Mouse (Mus musculus): Measurements from ENCODE around the gene Miox. TPM values are rescaled to one million over a fixed set of nuclear protein-coding genes. Genes with fewer than 3 reads are reported as not detected.

Gene Miox
- total RNA-seq, 2 experiments from 2014 or later = not detected

DNA sequence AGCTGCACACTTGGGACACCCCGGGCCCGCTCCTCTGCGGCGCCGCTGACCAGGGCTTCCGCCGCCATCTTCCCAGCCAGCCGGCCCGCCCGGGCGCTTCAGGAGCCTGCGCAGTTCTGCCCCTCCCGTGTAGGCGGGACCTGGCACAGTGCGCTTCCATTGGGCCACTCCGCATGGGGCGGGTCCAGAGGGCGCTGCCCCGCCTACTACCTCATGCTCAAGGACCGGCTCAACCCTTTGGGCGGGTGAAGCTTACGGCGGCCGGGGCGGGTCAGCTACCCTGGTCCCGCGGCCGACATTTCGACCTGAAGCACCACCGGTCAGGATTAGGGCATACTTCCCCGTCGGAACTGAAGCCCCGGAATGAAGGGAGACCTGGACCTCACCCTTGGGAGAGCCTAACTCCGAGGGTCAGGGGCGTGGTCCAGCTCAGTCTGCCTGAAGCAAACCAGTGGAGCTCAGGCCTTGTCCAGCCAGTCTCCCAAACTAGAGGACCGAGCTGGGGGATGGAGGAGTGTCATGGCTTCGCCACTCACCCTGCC is 18.9 kb upstream of the Miox start, which contains the start of gene Sbf1:
Gene Sbf1 (minus strand): TSS at position 122 of the 542 bp plus-strand sequence.
- peak; percentile 94 to 99 for DNase-seq (ENCODE audit: low spot score in 2 of 2)

DNA sequence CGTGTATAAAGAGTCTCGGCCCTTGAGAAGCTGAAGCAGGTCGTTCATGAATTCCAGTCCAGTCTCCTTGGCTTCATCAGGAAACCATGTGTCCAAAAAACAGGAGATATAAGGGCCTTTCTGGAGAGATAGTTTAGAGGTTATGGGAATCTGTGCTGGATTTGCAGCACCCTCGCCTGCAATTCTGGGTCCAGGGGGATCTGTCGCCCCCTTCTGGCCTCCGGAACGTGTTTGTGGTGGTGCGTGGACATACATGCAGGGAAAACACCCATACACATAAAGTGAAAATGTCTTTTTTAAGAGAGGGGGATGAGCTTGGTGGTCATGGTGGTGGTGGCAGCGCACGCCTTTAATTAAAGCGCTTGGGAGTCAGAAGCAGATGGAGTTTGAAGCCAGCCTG is 18.1 kb upstream of the Miox start:
- no peak for DNase-seq (ENCODE audit: low spot score in 2 of 2)

DNA sequence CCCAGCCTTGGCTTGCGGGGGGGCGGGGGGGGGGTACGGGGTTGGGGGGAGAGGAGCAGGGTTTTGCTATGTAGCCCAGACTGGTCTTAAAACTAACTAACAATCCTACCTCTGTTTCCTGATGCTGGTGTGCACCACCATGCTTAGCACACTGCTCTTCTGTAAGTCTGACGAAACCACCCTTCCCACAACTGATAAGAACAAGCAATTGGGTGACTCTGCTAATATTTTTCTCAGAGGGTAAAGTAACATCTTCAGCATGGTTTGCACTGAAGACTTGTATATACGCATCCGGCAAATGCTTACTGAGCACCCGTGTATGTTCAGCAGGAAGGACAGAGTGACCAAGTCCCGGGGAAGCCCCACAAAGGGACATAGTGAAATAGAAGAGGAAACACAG is 12.9 kb upstream of the Miox start:
- no peak for DNase-seq (ENCODE audit: low spot score in 2 of 2)

DNA sequence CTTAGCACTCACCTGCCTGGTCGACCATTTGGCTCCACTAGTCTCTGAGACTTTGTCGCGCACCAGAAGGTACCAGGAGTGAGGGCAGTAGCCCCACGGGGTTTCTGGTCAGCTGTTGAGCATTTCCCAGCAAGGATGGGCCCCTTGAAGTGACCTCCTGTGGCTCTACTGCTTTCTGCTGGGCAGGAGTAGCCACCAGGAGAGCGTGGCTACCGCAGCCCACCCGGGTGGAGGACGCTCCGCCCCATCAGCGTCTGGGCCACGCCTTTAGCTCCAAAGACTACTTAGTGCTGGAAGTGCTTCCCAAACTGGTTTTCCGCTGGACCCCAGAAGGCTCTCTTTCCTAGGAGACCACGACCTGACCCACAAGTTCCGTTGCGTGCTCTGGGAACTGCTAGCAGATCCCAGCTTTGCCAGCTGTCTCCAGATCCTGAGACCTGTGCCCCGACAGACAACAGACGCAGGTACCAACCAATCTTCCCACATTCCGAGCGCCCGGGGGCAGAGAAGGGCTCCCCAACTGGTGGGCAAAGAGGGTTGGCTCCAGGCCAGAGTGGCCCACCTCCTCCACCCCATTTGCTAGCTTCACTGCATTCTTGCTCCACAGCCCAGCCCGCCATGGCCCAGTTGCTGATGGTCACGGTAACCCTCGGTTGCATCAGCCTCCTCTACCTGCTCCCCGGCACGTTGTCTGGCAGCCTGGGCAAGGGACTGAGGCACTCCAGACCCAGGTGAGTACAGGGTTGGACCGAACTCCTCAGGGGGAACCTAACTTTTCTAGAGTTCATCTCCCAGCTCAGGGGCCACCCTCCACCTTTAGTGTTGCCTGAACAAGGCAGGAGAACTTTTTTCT is 11.3 kb upstream of the Miox start, which contains the start of gene Adm2:
Gene Adm2 (plus strand): TSS at position 51 of the 853 bp plus-strand sequence.
- no peak for DNase-seq (ENCODE audit: low spot score in 2 of 2)

DNA sequence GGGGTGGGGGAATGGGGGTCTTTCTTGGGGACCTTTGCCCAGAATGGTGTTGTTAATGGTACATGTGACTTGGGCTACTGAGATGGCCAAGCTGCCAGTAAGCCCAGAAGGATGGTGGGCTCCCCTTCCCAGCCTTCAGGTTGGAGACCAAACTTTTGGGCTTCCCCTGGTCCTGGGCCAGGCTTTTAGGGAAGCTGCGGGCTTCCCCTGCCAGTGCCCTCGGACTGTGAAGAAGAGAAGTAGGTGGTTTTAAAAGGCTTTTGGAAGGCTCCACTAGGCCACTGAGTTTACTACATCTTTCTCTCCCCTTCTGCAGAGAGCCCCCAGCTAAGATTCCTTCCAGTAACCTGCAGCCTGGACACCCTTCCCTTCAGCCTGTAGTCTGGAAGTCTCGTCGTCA is 10.5 kb upstream of the Miox start:
- no peak for DNase-seq (ENCODE audit: low spot score in 2 of 2)

DNA sequence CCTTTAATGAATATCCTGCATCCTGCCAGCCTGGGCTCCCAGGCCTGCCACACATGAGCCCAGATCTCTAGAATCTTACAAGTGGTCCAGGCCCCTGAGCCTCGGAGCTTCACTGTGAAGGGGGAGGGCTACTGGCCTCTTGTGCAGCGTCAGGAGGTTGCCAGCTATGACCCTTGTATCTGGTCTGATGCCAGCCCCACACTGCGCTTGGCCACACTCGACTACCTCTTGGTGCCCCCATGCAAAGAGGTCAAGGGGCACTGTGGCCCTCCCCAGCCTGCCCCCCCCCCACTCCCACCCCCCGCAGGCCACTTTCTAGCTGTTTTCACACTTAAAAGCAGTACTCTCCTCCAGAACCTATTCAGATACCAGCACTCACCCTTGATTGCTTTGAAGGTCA is 7.8 kb upstream of the Miox start:
- DNase-seq (ENCODE audit: low spot score in 2 of 2) = no peak

DNA sequence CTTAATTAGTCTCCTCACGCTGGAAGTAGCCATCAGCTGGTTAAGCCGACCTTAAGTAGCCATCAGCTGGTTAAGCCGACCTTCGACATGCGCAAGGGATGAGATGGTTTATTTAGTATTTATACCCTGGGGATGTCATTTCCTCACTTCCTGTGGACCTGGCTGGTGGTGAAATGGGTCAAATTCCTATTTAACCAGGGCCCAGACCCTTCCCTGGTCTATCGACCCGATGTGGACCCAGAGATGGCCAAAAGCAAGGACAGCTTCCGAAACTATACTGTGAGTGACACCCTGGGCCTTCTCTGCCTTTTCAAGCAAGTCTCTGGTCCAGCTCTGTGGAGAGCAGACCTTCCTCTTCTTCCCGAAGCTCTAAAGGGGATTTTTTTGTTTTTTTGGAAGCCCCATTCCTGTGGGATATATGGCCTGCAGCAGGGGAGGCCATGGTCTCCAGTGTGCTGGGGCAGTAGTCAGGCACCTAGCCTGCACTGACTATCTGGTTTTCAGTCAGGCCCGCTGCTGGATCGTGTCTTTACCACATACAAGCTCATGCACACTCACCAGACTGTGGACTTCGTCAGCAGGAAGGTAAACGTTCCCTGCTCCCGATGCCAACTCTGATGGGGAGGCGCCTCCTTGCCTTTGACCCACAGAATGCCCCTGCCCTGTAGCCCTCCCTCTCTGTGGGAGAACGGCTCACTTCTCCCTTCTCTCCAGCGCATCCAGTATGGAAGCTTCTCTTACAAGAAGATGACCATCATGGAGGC is 758 bp downstream of the Miox start:
- DNase-seq (ENCODE audit: low spot score in 2 of 2) = no peak

DNA sequence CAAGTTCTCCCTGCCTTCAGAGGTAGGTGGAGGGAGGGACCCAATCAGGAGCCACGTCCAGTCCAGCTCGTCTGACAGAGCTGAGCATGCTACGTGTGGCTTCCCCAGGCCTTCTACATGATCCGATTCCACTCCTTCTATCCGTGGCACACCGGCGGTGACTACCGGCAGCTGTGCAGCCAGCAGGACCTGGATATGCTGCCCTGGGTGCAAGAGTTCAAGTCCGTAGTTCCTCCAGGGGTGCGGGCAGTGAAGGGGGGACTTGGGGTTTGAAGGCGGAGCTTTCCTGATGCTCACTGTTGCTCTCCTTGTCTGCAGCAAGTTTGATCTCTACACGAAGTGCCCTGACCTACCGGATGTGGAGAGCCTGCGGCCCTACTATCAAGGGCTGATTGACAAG is 2.2 kb downstream of the Miox start:
- no peak for DNase-seq (ENCODE audit: low spot score in 2 of 2)

DNA sequence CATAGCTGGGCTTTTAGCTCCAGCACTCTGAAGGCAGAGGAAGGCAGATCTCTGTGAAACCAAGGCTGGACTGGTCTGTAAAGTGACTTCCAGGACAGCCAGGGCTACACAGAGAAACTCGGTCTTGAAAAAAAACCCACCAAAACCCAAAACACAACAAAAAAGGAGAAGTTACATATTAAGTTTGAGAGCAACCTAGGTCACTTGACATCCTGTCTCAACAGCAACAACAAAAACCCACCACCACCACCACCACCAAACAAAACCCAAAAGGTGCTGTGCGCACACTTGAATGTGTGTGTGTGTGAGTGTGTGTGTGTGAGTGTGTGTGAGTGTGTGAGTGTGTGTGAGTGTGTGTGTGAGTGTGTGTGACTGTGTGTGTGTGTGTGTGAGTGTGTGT is 5.5 kb downstream of the Miox start:
- DNase-seq (ENCODE audit: low spot score in 2 of 2) = no peak

DNA sequence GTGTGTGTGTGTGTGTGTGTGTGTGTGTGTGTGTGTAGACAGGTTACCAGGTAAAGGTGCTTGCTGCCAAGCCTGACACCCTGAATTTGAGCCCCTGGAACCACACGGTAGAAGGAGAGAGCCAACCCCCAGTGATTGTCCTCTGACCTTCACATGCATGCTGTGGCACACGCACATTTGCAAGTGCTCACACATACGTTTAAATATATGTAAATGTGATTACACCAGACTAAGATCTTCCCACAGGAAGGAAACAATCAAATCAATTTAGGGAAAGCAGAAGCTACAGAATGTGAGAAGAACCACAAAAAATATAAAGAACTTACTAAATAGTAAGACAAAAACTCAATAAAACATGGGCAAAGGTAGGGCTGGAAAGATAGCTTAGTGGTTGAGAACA is 5.9 kb downstream of the Miox start:
- DNase-seq (ENCODE audit: low spot score in 2 of 2) = no peak

DNA sequence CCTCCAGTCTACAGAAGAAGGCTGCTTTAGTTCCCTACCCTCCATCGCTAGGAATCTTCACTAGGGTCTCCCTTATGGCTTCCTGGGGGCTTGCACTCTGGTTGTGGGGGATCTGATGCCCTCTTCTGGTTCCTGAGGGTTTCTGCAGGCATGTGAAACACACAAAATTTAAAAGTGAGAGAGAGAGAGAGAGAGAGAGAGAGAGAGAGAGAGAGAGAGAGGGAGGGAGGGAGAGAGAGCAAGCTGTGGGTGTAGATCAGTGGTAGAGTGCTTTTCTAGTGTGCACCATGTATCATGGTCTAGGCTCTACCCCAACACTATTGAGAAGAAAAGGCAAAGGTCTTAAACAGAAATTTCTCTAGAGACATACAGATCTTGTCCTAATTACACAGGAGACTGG is 7.5 kb downstream of the Miox start:
- no peak for DNase-seq (ENCODE audit: low spot score in 2 of 2)

DNA sequence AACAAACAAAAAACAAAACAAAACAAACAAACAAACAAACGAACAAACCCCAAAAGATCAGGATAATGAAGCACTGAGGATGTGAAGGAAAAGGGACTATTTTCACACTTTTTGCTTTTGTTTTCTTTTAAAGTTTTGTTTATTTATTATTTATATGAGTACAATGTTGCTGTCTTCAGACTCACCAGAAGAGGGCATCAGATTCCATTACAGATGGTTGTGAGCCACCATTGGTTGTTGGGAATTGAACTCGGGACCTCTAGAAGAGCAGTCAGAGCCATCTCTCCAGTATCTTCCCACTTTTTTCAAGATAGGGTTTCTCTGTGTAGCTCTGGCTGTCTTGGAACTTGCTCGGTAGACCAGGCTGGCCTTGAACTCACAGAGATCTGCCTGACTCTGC is 9.1 kb downstream of the Miox start:
- no peak for DNase-seq (ENCODE audit: low spot score in 2 of 2)

DNA sequence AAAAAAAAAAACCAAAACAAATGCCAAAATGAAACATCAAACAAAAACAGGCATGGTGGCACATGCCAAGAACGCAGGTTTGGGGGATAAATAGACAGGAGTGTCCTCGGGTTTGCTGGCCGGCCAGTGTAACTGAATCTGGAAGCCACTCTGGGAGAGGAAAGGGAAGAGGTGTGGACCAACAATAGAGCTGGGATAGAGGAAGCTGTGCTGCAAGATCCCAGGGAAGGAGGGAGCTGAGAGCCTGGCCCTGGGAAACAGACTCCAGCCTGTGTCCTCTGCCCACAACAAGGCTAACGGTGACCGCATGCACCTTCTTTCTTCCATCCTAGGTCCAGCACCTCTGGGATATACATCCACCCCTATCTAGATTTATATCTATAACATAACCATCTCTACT is 16.2 kb downstream of the Miox start:
- DNase-seq (ENCODE audit: low spot score in 2 of 2) = no peak

DNA sequence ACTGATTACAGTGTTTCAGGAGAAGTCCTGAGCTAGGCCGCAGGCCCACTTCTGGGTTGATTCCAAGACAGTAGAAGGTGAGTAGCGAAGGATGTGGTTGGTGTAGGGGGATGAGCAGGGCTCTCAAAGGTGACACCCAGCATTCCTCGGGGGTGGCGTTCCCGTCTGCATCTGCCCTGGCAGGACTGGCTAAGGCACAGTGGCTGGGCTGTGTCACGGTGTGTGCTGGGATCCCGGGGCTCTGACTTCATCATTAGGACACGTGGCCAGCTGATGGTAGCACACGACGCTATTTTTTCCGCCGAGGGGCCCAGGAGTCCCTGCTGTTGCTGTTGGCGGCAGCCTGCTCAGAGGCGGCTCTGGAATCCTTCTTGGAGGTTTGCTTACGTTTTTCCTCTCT is 17.1 kb downstream of the Miox start:
- no peak for DNase-seq (ENCODE audit: low spot score in 2 of 2)

DNA sequence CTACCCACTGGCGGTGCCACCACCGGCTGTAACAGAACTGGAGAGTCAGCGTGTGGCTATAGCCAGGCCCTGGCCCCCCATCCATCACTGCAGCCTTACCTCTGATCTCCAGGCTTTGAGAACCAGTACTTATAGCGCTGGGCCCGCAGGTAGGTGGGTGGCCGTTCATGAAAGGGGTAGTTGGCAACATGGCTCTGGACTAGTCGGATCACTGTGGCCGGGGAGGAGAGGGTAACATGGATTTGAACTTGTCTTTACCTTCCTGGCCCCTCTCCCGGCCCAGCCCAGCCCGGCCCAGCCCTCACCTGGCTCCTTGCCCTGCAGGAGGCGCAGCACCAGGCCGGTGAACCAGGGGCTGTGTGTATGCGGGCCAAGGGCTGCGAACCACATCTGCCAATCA is 17.9 kb downstream of the Miox start:
- no peak for DNase-seq (ENCODE audit: low spot score in 2 of 2)

DNA sequence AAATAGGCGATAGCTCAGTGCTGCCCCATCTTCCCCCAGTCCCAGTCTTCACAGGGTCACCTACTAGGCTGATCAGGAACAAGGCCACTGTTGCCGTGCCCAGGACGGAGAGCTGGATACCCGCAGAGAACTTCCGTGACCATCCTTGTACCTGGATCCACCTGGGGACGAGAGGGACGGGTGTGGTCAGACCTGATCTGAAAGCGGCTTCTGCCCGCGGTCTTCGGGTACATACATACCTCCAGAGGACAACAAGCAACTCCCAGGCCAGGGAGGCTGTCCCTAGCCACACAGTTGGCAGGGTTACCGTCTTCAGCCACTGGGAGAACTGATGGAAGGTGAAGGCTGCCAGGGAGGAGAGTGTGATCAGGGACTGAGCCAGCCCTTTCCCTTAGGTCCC is 18.6 kb downstream of the Miox start:
- no peak for DNase-seq (ENCODE audit: low spot score in 2 of 2)

DNA sequence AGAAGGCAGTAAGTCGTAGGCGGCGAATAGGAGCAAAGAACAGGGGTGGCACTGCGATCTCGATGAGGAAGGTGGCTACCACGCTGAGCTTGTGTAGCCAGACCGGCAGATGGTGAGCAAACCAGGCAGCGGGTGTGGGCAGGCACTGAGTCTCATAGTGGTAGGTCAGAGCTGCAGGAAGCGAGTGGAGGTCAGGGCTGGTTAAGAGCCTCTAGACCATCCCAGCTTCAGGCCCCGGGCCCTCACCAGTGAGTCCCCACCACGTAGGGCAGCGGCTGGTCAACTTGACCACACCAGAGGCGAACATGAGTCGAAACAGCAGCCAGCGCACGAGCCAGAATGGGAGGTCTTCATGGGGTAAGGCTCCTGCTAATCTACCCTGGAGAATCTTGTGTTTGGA is 19.6 kb downstream of the Miox start:
- no peak for DNase-seq (ENCODE audit: low spot score in 2 of 2)

DNA sequence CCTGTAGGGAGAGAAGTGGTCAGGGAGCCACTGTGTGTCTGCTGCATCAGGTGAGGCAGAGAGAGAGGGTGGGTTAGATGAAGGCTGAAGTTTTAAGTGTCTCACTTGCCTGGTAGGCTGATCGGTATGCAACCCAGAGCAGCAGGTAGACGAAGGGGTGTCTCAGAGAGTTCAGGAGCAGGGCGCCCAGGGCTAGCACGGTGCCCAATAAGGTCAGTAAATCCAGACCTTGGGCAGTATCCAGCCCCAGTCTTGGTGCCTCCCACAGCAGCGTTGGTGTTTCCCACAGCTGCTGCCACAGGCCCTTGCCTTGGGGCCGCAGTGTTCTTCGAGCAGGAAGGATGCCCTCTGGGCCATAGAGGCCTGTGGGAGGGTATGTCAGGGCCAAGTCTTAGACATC is 20.3 kb downstream of the Miox start:
- DNase-seq (ENCODE audit: low spot score in 2 of 2) = no peak

DNA sequence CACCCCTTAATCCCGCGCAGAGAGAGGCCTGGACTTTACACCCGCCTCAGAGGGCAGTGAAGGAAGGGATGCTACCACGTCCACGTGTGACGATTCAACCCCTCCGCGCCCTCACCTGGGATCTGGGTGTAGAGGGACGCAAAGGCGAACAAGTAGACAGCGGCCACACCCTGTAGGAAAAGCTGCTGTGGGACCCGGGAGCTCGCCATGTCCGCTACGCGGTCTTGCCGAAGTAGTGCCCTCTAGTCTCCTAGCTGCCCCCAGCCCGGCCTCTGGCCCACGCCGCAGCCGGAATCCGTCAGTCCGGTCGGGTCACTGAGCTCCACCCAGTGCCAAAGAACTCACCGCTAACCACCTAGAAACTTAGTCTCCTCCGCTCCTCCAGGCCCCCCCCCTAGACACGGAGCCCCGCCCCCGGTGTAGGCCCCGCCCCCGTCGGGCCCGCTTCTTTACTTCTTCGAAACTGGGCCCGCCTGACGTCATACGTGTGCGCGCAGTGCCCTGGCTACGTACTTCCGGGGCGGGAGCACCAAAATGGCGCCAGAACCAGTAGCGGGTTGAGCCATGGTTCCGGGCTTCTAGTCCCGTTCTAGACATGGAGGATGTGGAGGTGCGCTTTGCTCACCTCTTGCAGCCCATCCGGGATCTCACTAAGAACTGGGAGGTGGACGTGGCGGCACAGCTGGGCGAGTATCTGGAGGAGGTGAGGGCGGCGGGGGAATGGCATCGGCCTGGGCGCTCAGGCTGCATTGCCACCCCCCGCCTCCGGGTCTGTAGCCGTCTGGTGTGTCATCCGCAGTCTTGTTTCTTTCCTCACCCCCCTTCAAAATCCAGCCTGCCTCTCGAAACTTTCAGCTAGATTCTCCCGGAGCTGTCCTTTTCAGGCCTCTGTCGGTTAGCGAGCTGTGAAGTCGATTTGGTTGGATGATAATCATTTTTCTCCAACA is 21.3 kb downstream of the Miox start, which contains the start of the genes Lmf2 and Ncaph2:
Gene Lmf2 (minus strand): TSS at position 419 of the 947 bp plus-strand sequence.
Gene Ncaph2 (plus strand): TSS at position 479 of the 947 bp plus-strand sequence.
- peak; percentile 92 to 97 for DNase-seq (ENCODE audit: low spot score in 2 of 2)

DNA sequence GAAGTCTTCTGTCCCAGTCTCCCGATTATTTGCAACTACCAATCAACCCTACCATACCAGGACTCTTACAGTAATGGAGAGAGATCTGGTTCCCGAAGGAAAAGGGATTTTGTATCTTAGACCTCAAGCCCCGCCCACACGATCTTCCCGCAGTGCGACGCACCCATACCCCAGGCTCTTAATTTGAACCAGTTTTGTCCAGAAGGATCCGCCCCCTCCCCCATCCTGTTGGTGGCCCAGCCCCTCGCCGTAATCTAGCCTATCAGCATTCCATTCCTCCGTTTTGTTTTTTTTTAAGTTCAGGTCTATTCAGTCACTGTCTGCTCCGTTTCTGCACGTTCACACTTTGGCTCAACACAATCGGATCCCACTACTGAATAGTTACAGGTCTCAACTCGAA is 22.2 kb downstream of the Miox start:
- peak; percentile 61 to 85 for DNase-seq (ENCODE audit: low spot score in 2 of 2)

DNA sequence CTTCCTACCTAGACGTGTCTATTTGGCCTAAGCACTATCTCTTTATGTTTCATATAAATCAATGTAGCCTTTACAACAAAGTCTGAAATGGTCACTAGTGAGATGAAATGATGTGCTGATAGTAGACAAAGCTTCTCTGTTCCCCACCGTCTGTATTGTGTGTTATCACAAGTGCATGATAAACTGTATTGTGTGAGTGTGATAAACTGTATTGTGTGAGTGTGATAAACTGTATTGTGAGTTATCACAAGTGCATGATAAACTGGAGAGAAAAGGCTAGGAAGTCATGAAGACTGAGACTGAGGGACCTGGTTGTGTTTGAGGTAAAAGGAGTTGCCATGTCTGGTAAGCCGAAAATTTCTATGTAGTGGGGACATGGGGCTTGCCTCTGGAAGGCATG is 24.6 kb downstream of the Miox start:
- DNase-seq (ENCODE audit: low spot score in 2 of 2) = no peak

Measured in gastrocnemius, postnatal 4 days (tissue).